Mouse (Mus musculus): ENCODE data around the gene Ube2g2. TPM values are rescaled to one million over a fixed set of nuclear protein-coding genes. Genes with fewer than 3 reads are reported as not detected.
A peak's percentile ranks its signal among the peaks of the same experiment; 100 is the strongest.

Gene Ube2g2
- total RNA-seq, 2 experiments from 2014 or later: 80.9 to 82.8 TPM

- DNase-seq: peak; percentile 98 to 100
Observed at GRCm38 (mm10) chr10:77605908-77606826, 15.9 kb upstream of the Ube2g2 start, which contains the start of the genes Sumo3 and Gm49325. TSS of gene Sumo3 (plus strand) at chr10:77606097. TSS of gene Gm49325 (plus strand) at chr10:77606197.

GRCm38 (mm10) chr10:77606855-77607254 is 15.2 kb upstream of the Ube2g2 start:
- DNase-seq: no peak

- no peak for DNase-seq
Observed at GRCm38 (mm10) chr10:77607441-77607840, 14.6 kb upstream of the Ube2g2 start.

GRCm38 (mm10) chr10:77608589-77608988 is 13.5 kb upstream of the Ube2g2 start:
- no peak for DNase-seq

GRCm38 (mm10) chr10:77610221-77610961 is 11.7 kb upstream of the Ube2g2 start:
- DNase-seq: no peak

- peak; percentile 88 to 94 for DNase-seq
Observed at GRCm38 (mm10) chr10:77613409-77613808, 8.7 kb upstream of the Ube2g2 start.

GRCm38 (mm10) chr10:77615647-77616046 is 6.4 kb upstream of the Ube2g2 start:
- DNase-seq: no peak

- DNase-seq: no peak
Observed at GRCm38 (mm10) chr10:77616166-77616565, 5.9 kb upstream of the Ube2g2 start.

- DNase-seq: no peak
Observed at GRCm38 (mm10) chr10:77616926-77617325, 5.1 kb upstream of the Ube2g2 start.

GRCm38 (mm10) chr10:77621546-77621945 is 529 bp upstream of the Ube2g2 start:
- no peak for DNase-seq

- DNase-seq: peak; percentile 83 to 85
Observed at GRCm38 (mm10) chr10:77623069-77623492, 1.0 kb downstream of the Ube2g2 start.

GRCm38 (mm10) chr10:77623639-77624400 is 1.7 kb downstream of the Ube2g2 start:
- no peak for DNase-seq

- peak; percentile 81 to 88 for DNase-seq
Observed at GRCm38 (mm10) chr10:77624570-77624995, 2.5 kb downstream of the Ube2g2 start.

- DNase-seq: peak; percentile 63 to 64
Observed at GRCm38 (mm10) chr10:77626036-77626435, 4.0 kb downstream of the Ube2g2 start.

GRCm38 (mm10) chr10:77626591-77626990 is 4.5 kb downstream of the Ube2g2 start:
- no peak for DNase-seq

GRCm38 (mm10) chr10:77627497-77627896 is 5.4 kb downstream of the Ube2g2 start:
- peak; percentile 84 to 94 for DNase-seq

GRCm38 (mm10) chr10:77629163-77629562 is 7.1 kb downstream of the Ube2g2 start:
- no peak for DNase-seq

GRCm38 (mm10) chr10:77629970-77630369 is 7.9 kb downstream of the Ube2g2 start:
- no peak for DNase-seq

GRCm38 (mm10) chr10:77634016-77634415 is 11.9 kb downstream of the Ube2g2 start:
- DNase-seq: no peak

GRCm38 (mm10) chr10:77634452-77635231 is 12.6 kb downstream of the Ube2g2 start:
- DNase-seq: peak; percentile 42 to 67

- no peak for DNase-seq
Observed at GRCm38 (mm10) chr10:77636234-77636922, 14.3 kb downstream of the Ube2g2 start.

Measured in heart, adult 18-20 months (tissue).